Mouse (Mus musculus) retina, adult 2 months (tissue): Measurements from ENCODE around the gene Fam13a.

Experiments
- DNase-seq: peaks from one replicate; pipeline ENCODE4 v3.0.0-alpha.2; 2012; ENCODE audit warnings: low read depth, low spot score

The Fam13a gene

GRCm38 (mm10) chr6:58882271-58882670, 142.1 kb downstream of the Fam13a start:
- DNase-seq: no peak
